Mouse (Mus musculus): Measurements from ENCODE around the gene Prm3.

Gene Prm3

DNA sequence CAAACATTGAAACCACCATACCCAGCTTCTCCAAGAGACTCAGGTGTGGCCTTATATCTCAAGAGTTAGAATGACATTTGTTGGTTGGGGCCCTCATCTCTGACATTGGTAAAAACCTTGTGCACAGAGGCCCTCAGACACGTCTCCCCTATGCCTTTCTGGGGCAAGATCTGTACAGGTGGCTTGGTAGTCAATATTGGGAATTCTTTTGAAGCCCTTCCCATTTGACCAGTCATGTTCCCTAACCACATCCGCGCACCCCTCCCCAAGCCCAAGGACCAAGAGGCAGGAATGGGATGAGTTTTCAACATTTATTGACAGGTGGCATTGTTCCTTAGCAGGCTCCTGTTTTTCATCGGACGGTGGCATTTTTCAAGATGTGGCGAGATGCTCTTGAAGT lies 5.3 kb upstream of the Prm3 start, which contains the start of gene Prm2:
Prm2 (minus strand) TSS at position 101 of the 400 bp plus-strand sequence.
- in situ Hi-C loops (cut with MboI), result no loop called here

DNA sequence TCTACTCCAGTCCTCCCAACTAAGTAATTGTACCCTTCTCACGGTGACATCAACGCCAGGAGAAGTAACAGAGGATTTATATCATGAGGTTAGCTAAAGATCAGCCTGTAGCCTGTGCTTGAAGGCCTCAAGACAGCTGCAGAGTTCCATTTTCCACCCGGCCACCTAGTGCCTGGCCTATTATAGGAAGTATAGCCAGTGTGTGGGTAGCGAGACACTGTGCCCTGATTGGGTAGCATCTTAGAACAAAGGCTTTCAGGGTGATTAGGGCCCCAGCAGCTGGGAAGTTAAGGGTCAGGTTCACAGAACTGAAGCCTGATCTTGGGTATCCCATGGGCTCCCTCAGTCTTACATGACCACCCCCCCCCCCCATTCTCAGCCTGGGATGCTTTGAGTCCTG lies 1.8 kb downstream of the Prm3 start:
- in situ Hi-C loops (cut with MboI), result no loop called here

DNA sequence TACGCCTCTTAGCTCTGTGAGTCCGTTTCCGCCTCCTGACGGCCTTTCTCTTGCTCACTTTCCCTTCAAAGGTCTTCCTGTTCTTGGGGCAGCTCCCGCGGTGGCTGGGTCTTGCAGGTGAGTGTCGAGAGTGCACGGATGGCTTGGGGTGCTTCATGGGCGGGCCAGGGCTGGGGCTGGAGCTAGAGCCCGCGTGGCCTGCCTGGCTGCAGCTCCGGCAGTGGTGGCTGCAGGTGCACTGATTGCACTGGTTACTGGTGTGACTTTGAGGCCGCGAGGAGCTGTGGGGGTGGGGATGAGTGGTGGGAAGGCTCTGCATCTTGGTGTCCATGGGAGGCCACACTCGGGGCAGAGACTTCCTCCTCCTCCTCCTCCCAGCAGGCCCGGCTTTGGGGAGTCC lies 2.4 kb downstream of the Prm3 start, which contains the start of gene Tnp2:
Tnp2 (minus strand) TSS at position 390 of the 400 bp plus-strand sequence.
- in situ Hi-C loops (cut with MboI), result no loop called here

DNA sequence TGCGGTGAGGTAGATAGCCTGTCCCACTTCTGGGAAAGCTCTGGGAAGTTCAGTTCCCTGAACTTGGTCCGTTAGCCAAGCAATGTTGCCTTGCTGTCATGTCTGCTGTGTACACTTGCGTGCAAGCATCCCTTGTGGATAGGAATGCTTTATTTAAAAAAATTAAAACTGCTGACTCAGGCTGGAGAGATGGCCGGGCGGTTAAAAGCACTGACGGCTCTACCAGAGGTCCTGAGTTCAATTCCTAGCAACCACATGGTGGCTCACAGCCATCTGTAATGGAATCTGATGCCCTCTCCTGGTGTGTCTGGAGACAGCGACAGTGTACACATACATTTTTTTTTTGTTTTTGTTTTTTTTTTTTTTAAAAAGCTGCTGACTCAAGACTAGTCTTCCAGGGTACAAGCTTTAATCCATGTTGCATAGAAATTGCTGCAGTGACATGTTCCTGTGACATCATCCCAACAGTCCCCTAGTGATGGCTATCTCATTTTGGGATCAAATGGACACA lies 3.1 kb downstream of the Prm3 start:
- in situ Hi-C loops (cut with MboI), result no loop called here

DNA sequence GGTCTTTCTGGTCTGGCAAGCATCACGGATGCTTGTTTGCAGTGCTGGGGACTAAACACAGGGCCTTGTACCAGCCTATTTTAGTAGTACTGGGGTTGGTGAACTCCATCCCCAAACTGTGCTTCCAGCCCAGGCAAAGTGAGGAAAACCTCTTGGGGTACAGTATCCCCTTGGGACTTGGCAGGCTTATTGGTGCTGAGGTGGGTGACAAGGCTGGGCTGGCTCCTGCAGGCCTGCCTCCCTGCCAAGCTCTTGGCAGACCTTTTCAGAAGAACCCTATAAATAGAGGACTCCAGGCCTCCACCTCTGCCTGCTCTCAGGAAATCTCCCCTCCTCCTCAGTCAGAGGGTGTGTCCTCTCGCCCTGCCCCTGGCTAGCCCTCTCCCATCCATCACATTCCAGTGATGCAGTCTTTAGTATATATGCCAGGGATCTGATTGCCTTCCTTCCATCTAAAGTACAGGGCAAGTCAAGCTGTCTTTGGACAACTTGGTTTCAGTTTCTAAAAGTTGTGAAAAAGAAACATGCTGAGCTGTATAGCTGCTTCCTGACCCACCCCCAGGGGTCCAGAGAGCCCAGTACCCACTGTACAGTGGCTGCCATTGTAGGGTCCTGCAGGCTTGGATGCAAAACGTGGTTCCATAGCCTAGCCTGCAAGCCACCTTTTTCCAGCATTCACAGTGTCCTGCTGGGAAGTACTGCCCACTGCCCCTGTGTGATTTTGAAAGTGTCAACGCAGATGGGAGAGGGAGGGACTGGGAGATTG lies 3.7 kb downstream of the Prm3 start:
- in situ Hi-C loops (cut with MboI), result no loop called here

DNA sequence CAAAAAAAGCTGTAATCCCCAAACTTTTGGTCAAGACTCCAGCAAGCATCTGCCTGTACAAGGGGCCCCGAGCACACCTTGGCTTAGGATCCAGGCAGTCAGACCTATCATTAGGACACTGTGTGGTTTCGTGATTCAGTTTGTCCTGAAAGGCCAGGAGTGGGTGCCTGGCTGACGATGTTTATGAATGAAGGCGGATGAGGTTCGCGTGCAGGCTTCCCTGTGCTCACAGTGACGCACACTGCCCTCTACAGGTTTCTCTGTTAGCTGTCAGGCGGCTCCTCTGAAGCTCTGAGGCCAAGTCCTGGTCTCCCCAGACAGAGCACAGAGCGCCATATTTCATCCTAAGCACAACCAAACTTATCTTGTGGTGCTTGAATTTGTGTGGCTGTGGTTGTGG lies 4.4 kb downstream of the Prm3 start:
- in situ Hi-C loops (cut with MboI), result no loop called here

DNA sequence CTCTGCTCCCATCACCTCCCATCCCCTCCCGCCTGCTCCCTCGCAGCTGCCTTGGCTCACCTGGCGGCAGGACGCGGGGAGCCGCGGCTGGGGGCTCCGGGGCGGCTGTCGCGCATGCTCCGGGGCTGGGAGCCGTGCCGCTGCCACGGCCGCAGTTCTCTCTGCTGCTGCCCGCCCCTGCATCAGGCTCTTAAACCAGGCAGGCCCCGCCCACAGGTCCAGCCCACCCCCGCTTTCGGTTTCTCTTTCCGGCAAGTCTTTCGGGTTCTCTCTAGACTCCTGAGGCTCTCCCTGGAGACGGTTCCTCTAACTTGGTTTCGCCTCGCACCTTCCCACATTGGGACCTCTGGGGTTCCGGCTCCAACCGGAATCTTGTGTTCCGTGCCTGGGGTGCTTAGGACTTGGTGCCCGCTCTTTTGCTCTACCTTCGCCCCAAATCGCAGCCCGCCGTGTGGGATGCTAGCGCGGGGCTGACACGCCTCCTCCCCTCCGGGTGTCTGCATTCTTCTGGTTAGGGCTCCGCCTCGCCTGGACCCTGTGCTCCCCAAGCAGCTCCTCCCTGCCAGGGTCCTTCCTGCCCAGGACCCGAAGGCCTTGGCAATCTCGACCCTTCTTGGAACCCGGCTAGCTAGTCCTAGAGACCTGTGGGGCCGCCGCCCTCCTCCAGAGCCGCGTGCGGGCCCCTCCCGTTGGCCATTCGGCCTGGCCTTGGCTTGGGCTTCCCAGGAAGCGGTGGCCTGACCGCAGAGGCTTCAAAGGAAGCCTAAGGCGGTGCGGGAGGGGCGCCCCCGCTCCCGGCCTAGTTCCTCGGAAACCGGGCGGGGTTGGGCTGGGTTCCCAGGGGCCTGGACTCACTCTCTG lies 5.1 kb downstream of the Prm3 start, which contains the start of gene Socs1:
Socs1 (minus strand) TSS at position 166 of the 861 bp plus-strand sequence.
- in situ Hi-C loops (cut with MboI), result no loop called here

DNA sequence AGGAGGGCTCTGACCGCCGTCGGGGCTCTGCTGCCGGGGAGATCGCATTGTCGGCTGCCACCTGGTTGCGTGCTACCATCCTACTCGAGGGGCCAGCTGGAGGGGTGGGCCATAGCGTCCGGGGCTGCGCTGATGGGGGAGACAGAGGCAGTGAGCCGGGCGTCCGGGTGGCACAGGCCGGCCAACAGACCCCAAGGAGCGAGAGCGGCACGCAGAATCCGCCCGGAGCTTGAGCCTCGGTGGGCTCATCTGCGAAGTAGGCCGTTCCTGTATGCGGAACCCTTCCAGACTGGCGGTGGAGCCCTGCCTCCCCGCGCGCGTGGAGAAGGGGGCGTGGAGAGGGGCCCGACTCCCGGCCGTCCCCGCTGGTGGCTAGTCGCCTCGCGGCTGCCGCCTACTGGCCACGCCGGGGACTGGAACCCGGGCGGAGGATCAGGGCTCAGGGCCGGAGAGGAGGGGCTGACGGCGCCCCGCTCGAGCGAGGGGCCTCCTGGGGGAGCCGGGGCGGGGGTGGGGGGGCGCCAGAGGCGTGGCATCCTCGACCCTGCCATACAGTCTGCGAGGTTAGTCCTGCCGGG lies 5.8 kb downstream of the Prm3 start:
- in situ Hi-C loops (cut with MboI), result no loop called here

DNA sequence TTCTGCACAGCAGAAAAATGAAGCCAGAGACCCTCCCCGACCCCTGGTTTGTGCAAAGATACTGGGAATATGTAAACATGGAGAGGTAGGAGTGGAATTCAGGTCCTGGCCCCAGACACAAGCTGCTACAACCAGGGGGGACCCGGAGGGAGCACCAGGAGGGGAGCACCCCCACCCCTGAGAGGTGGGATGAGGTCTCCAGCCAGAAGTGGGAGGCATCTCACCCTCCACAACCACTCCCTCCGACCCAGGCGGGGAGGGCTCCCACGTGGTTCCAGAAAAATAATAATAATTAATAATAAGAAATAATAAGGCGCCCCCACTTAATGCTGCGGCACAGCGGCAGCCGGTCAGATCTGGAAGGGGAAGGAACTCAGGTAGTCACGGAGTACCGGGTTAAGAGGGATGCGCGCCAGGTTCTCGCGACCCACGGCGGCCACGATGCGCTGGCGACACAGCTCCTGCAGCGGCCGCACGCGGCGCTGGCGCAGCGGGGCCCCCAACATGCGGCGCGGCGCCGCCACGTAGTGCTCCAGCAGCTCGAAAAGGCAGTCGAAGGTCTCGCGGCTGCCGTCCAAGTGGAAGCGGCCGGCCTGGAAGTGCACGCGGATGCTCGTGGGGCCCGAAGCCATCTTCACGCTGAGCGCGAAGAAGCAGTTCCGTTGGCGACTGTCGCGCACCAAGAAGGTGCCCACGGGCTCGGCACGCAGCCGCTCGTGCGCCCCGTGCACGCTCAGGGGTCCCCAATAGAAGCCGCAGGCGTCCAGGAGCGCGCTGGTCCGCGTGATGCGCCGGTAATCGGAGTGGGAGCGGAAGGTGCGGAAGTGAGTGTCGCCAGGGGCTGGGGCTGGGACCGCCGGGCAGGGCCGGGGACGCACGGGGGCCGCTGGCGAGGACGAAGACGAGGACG lies 6.6 kb downstream of the Prm3 start:
- in situ Hi-C loops (cut with MboI), result no loop called here

DNA sequence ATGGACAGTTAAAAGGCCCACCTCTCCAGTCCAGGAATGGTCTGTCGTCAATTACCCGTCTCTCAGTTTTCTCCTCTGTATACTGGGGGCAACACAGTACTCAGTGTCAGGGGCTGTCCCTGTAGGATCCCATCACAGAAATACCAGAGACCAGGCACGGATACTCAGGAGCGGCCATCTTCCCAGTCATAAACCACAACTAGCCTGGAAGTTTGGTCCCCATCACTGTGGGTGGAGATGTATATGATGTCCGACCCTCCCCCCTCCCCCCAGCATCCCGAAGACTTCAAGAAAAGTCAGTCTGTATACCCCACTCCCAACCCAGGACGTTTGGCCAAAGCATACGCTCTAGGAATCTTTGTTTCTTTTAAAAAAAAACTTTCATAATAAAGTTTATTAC lies 7.3 kb downstream of the Prm3 start:
- in situ Hi-C loops (cut with MboI), result no loop called here

DNA sequence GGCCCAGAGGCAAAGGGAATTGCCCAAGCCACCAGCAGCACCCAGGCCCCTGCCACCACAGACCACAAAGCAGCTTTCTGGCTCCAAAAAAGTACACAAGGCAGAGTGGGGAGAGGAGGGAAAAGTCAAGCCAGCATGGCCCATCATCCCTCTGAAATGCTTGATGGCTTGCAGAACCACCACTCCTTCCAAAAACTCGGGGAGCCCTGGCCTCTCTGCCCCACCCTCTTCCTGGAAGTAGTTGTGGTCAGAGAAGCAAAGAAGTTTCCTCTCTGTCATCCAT lies 7.6 kb downstream of the Prm3 start:
- in situ Hi-C loops (cut with MboI), result no loop called here

DNA sequence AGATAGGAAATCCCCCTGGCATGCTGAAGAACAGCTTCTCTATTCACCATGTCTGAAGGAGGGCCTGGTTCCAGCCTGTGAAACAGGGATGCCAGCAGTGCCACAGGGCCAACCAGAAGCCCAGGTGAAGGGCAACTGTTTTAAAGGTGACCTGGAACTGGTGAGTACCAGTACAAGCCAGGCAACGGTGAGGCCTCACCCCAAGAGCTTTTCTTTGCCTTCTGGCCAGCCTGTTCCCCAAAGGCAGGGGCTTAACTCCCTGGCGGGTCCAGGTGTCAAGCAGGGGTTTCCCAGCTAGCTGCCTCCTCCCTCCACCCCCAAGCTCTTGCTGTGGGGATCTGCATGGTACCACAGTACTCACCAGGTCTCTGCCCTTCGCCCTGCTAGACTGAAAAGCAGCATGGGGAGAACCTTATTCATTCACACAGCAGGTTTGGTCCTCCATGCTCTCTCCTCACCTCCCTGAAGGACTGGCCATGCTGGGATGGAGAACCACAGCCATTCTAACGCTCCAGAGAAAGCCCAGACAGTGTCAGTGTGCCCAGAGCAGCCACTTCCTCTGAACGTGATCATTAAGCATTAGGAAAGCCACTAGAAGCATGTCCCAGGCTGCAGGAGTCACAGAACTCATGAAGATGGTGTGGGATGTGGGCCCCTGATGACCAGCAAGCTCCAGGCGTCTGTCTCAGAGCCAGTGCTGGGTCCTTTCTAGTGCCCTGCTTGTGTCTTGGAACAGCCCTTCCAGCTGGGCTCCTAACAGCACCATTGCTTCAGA lies 8.2 kb downstream of the Prm3 start:
- in situ Hi-C loops (cut with MboI), result no loop called here

DNA sequence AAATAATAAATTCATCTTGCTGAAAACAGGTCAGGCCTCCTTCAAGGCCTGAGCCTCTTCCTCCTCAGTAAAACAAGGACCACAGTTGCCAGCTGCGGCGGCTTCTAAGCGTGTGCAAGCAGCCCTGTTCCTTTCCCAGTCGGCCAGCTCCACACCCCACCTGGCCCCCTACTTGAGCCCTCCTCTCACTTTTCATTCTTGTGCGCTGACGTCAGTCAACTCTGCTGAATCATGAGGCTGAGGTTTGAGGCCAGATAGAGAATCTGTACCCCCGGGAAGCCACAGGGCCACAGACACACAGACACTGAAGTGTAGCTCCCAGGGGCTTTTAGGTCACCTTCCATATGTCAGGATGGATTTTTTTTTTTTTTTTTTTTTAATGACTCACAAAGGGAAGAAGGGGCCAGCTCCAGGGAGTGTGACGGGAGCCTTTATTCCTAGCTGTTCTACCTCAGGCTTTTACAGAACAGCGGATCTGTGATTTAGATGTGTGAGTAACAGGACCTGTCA lies 8.8 kb downstream of the Prm3 start:
- in situ Hi-C loops (cut with MboI), result no loop called here

DNA sequence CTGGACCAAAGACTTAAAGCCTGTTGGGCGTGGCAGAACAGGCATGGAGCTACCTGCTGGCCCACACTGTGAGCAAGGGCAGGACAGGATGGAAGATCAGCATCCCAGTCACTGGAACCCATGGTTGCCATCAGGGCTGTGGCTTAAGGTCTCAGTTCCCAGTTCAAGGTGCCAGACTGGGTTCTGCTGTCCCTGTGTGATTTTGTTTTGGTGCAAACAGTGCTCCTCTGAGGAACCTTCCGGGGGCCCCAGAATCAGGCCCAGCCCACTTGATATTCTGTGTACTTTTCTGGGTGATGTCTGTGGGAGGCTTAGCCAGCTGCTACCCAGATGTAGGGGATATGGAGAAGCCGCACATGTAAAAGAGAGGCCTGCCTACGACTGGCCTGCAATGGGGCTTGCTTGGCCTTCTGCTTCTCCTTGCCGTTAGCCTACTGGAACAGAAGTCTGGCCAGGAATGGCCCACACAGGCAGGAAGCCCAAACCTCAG lies 10.0 kb downstream of the Prm3 start:
- in situ Hi-C loops (cut with MboI), result no loop called here

DNA sequence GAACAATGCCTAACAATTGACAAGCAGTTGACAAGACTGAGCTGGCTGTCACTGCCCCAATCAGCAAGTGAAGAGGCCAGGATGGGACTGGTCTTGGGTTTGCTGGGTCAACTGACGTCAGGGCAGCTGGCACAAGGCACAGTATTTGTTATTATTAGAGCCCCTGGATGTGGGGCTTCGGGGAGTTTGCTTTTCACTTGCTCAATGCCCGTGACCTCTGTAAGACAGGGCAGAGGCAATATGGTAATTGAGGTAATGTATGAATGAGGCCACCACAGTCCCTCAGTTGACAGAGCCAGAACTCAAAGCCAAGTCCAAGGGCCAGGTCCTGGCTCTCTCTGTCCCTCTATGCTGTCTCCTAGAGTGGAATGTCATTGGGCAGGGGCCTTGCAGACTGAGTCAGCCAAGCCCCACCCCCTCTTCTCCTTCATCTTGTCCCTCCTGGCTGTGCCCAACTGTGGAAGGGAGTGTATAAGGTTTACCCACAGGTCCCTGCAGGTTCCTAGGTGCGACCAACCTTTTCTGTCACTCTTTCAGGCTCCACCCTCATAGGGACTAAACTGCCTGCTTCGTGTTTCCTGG lies 13.0 kb downstream of the Prm3 start:
- in situ Hi-C loops (cut with MboI), result no loop called here

DNA sequence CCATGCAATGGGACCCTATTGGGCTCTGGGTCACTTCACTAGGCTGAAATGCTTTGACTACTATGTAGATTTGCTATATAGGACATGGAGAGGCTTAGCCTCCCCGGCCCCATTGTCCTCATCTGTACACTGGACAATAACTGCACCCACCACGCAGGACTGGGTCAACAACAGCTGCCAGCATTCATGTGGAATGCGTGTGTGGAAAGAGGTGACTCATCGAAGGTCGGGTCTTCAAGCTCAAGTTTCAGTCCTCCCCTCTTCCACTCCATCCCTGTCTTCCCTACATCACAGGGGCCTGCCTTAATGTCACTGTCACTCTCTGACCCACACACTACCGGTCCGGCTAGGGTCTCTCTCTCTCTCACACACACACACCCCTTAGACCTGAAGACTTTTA lies 14.4 kb downstream of the Prm3 start:
- in situ Hi-C loops (cut with MboI), result no loop called here

DNA sequence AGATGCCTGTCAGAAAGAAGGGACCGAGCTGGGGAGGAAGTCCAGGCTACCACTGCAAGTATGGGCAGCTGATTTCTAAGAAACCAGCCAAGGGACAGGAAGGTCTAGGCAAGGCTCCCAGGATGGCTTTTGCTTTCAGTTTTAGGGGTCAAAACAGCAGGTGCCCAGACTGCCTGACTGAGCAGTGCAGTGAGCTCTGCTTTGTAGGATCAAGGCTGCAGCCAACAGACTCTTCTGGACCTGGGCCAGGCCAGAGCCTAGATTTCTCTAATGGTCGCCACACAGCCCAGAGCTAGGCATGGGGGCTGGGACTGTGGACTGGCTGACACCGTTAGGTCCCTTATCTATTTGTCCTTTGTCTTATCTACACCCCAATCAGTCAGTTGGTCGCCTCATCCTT lies 16.0 kb downstream of the Prm3 start:
- in situ Hi-C loops (cut with MboI), result no loop called here

DNA sequence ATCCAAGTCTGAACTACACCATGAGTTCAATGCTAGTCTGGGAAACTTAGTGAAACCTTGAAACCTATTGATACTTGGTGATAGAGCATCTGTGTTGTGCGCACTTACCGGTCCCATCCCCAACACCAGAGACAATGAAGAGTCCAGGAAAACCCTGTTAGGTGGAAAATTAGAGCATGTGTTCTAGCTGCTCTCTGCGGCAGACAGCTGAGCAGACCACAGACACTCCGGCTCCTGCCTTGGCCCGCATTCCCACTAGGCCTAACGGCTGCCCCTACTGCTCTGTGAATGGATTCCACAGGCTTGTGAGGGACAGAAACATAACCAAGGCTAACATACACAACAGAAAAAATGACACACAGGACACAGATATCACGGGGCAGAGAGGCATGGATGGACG lies 17.2 kb downstream of the Prm3 start:
- in situ Hi-C loops (cut with MboI), result no loop called here

DNA sequence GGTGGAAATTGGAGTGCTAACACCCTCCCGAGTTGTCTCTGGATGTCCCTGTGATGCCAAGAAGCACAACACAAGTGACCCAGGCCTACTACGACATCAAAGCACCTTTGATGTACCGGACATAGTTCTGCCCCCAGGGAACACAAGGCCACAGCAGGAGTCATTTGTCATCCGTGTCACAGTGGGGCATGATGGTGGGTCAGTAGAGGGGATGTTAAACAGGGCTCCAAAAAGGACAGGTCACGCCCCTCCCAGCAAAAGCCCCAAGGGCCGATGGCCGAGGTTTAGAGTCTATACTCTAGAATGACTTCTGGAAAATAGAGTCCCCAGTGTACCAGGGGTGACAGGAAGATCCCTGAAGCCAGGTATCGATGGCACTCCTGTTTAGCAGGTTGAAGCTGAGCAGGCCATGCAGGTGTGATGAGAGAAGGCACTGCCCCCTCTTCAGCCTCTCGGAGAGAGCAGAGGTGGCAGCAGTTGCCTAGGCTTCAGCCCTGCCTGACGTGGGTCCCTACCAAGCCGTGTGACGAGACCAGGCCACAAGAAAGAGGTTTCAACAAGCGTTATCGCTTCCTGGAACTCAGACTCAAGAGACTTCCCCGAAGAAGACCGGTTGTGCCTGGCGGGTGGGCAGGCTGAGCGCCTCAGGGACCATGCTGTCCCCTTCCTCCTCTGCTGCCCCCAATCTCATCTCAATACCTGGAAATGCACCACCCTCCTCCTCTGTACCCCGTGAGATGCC lies 18.8 kb downstream of the Prm3 start:
- in situ Hi-C loops (cut with MboI), result no loop called here
